Mouse (Mus musculus) fat pad, adult 2 months (tissue): ENCODE data around the gene Nbl1.

Source experiments
- DNase-seq: peaks from one replicate; pipeline ENCODE4 v3.0.0-alpha.2; 2011; ENCODE audit warnings: low read depth, low spot score; ENCODE audit errors: extremely low read depth

Gene Nbl1

GRCm38 (mm10) chr4:139074060-139074459 lies 18.7 kb downstream of the Nbl1 start:
- DNase-seq, result no peak

DNA sequence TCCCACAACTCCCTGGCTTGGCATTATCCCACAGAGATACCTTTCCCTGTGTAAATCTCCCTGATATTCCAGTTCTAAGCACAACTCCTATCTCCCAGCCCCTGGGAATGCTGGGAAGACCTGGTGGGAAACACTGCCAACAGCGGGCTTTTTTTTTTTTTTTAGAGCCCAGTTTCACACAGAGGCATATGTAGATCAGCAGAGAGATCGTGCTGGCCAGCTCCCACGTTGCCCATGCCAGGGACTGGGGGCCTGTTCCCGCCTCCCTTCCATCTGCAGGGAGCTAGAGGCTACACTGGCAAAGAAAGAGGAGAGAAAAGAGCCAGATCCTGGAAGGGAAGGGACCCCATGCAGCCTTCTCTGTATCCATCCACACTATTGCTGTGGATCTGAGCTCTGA lies 24.5 kb downstream of the Nbl1 start:
- DNase-seq, result no peak

DNA sequence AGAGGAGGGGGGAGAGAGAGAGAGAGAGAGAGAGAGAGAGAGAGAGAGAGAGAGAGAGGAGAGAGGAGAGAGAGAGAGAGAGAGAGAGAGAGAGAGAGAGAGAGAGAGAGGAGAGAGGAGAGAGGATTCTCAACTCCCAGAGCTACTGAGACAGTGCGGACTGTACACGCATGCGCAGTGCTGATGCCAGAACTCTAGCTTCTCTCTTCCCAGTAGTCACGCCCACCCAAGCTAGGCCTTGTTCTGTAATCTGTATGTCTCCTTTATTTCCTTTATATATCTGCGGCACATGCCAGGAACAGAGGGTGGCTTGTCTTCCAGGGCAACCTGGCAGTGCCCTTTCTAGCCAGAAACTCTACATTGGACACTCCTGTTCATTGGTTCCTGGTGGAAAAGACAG lies 28.0 kb downstream of the Nbl1 start:
- DNase-seq, result no peak

- DNase-seq, result no peak
Observed at GRCm38 (mm10) chr4:139059569-139059968, 33.2 kb downstream of the Nbl1 start.

DNA sequence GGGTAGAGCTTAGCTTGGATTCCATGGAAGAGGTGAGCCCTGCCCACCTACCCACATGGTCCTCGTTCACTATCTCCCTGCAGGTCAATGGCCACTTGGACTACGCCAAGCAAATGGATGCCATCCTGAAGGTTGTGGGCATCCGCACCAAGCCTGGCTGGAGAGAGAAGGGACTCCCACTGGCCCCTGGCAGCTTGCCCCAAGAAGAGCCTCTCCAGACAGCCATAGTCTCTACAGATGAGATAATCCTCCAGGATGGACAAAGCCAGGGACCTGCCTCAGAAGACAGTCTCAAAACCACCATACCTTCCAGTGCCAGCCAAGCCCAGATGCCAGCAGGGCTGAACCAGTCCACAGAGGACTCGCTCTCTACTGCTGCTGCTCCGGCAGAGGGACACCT lies 34.8 kb downstream of the Nbl1 start:
- no peak for DNase-seq

DNA sequence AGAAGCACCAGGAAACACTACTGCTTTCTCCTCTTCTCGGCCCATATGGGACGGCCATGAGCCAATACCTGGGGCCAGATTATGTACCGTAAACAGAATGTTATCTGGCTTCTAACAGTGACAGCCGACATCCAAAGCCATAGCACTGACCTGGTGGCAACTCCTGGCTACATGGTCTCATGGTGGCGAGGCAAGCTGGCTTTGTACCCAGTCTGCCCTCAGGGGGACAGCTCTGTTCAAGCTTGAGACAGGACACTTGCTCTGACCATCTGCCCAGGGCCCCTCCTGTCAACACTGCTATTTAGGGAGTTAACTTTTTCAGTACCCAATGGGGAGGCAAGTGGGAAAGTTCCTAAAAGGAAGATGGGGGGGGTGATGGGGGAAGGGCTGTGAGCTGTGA lies 35.5 kb downstream of the Nbl1 start:
- no peak for DNase-seq

DNA sequence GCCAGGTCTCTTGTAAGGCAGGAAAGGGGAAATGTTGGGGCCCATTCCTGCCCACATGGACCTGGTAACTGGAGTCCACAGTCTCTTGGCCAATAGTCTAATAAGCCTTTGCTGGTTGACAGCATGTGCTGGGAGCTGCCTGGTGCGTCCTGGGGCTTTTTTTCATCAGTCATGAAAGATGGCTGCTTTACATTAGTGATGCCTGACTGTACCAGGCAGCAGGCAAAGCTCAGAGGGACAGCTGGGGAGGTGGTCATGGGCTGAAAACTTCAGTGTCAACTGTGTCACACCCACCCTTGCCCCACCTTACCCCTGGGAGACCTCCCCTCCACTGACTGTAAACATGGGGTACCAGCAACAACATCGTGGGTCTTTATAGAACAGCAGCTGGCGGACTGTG lies 37.0 kb downstream of the Nbl1 start:
- no peak for DNase-seq

GRCm38 (mm10) chr4:139055336-139055735 lies 37.5 kb downstream of the Nbl1 start:
- DNase-seq, result no peak

GRCm38 (mm10) chr4:139054300-139054923 lies 38.4 kb downstream of the Nbl1 start:
- DNase-seq, result no peak

- DNase-seq, result no peak
Observed at GRCm38 (mm10) chr4:139053391-139053790, 39.4 kb downstream of the Nbl1 start.

GRCm38 (mm10) chr4:139052796-139053195 lies 40.0 kb downstream of the Nbl1 start:
- DNase-seq, result no peak

- no peak for DNase-seq
Observed at GRCm38 (mm10) chr4:139048518-139048917, 44.3 kb downstream of the Nbl1 start.

DNA sequence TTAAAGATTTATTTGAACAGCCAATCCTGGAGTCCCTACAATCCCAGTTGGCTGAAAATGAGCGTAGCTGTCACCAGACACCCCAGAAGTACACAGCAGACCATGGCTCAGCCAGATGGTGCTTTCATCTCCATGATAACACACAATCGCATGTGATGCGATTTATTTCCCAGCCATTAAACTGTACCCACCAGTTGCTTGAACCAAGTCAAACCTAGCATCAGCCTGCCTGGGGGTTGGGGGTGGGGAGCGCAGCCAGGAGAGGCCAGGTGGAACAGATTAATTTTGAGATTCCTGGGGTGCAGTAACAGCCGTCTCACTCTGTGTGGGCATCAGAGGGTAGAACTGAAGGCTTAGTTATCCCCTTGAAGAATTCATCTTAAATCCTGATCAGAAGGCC lies 46.4 kb downstream of the Nbl1 start:
- no peak for DNase-seq

- DNase-seq, result no peak
Observed at GRCm38 (mm10) chr4:139044566-139044965, 48.2 kb downstream of the Nbl1 start.

DNA sequence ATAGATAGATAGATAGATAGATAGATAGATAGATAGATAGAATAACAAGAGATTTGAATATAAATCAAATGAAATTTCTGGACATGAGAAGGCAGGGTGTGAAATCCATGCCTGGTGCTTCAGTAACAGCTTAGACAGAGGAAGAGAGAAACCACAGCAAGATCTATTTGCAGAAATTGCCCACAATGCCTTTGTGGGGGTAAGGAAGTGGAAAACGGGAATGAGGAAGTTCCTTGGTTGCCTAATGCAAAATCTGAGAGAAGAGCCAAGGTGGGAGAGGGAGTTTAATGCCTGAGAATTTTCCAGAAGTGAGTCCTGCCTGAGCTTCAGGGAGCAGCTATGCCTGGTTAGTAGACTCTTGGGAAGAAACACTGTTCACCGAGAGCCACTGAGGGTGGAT lies 49.2 kb downstream of the Nbl1 start:
- DNase-seq, result no peak

GRCm38 (mm10) chr4:139042611-139043010 lies 50.2 kb downstream of the Nbl1 start:
- DNase-seq, result no peak

DNA sequence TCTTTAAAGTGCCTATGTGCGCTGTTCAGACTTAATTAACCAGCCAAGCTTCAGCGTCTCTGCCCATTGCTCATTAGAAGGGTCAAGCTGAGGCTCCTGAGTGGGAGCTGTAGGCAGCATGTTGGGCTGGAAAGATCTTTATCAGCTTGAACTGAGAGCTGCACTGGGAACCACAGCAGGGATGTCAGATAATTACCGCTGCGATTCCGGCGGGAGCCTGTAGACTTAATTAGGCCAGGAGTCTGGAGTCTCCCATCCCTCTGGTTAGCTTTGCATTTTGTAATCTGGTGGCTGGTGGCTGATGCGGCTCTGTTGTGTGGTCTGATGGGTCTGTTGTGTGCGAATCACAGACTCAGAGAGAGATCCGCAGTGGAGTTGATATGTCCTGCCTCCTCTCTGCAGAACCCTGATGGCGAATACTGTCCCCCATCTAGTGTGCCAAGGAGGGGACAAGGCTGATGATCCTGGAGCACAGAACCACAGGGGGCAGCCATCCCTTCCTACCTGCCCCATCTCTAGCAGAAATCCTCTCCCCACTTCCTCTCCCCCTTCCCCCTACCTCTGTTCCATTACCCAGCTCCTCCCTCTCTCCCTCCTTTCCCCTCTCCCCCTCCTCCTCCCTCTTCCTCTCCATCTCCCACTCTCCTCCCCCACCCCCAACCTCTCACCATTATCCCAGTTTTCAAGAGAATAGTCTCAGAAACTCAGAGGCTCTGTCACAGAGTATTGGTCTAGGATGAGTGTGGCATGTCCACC lies 52.5 kb downstream of the Nbl1 start:
- DNase-seq, result no peak

DNA sequence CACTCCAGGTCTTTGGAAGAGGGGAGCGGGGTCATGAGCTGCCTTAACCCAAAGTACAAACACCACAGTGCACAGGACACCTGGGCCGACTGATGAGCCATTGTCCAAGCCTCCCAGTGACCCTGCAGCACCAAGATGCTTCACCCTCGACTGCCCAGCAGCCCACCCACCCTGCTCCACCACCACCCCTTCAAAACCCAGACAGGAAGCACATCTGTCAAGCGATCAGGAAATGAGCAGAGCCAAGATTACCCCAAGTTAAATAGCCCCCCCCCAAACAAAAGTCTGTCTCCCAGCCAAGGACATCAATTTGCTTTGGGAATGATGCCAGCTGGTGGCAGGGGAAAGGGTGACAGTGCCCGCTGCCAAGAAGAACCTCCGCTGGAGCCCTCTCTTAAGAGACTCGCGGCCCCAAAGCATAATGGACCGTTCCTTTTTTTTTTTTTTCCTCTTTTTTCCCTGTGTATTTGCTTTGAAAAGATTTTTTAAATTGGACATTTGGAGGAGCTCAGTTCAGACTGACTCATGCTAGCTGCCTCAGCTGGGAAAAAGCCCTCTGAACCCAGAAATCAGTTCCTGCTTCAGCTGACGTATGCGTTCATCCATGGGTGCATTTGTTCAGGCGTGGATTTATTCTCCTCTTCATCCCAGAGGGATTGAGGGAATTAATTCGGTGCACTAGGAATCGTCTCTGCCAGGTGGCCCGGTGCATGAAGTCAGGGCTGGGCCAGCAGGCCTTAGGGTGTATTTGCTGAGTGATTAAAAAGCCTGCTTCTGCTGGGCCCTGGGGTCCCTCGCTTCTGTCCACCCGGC lies 54.8 kb downstream of the Nbl1 start:
- no peak for DNase-seq

GRCm38 (mm10) chr4:139035799-139036198 lies 57.0 kb downstream of the Nbl1 start:
- no peak for DNase-seq

DNA sequence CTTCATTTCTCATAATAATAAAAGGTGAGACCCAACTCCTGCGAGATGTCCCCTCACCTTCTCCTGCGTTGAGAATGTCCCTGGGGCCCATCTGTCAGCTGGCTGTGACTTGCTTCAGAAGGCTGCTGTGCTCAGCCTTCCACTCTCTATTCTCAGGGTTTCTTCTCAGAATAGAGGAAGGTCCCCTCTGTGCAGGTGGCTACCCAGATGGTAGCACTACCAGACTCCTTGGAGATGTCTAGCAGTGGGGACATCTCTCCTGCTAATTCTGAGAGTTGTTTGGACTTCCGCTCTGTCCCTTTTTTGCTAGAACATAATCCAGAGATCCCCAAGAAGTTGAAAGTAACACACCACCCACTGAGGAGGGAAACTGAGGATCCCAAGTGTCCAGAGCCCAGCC lies 57.9 kb downstream of the Nbl1 start:
- no peak for DNase-seq

DNA sequence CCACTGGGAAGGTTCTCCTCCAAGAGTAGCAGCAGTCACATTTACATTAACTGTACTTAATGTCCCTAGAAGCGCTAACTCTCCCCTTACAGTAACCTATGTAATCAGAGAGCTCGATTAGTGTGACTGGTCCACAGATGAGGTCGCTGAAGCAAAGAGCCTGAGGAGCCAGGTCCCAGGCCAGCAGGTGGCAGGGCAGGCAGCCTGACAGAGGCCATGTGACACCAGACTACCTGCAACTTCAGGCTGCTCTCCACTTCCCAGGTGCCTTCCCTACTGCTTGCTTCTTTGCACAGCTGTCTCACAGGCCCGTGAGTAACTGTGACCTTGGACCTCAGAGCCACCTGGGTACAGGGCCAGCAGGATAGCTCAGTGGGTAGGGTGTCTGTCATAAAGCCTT lies 58.3 kb downstream of the Nbl1 start:
- DNase-seq, result no peak

- no peak for DNase-seq
Observed at GRCm38 (mm10) chr4:139034010-139034367, 58.8 kb downstream of the Nbl1 start.
